Mouse (Mus musculus) common myeloid progenitor, adult 5-6 weeks (primary cell): Measurements from ENCODE around the gene Gse1. TPM values are rescaled to one million over a fixed set of nuclear protein-coding genes. Genes with fewer than 3 reads are reported as not detected.

ENCODE experiments used
- ATAC-seq: replicated peaks from 2 replicates; pipeline ENCODE4 v1.8.0; 2016; ENCODE audit warnings: low read depth, mild to moderate bottlenecking, moderate TSS enrichment, inconsistent platforms; ENCODE audit not compliant: poor library complexity, severe bottlenecking
- total RNA-seq: library from RNA; stranded (forward); fragments of 200-1000, 187-1606 nt; gene quantifications from 2 replicates; pipeline ENCODE4 v1.2.3, GENCODE M21; 2017

Gse1 gene
- total RNA-seq, 1 experiment from 2014 or later = 46.6 TPM

DNA sequence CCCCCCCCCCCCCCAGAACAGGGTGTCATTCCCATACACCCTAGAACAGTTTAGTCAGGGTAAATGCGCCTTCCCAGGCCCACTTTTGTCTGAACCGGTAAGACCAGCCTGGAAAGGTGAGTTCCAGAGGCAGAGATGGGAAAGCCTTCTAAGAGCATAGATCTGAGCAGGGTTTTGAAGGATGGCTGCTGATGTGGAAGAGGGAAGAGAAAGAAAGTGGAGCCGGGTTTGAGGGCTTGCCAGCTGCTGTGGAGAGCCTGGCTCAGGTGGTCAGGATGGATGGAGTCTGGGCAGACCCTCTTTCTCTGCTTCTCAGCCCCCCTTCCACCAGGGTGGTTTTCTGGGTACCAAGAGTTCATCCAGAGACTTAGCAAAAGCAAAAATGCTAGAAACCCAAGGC, 305.1 kb downstream of the Gse1 start:
- no peak for ATAC-seq

DNA sequence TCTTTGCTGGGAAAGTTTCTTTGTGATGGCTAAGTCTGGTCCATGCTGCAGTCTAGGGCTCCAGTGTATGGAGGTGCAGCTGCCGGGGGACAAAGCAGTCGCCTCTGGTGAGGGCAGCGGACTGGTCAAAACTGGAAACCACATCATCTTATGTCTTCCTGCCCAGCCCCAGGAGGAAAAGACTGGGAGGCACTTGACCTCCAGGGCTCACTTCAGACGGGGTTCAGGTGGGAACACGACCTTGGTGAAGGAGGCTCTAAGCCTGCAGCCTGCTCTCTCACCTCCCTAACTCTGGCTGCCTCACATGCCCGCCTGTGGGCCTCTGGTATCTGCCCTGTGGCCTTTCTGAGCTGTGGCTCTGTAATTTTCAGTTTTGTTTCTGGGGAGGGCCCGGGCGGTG, 305.8 kb downstream of the Gse1 start:
- no peak for ATAC-seq

DNA sequence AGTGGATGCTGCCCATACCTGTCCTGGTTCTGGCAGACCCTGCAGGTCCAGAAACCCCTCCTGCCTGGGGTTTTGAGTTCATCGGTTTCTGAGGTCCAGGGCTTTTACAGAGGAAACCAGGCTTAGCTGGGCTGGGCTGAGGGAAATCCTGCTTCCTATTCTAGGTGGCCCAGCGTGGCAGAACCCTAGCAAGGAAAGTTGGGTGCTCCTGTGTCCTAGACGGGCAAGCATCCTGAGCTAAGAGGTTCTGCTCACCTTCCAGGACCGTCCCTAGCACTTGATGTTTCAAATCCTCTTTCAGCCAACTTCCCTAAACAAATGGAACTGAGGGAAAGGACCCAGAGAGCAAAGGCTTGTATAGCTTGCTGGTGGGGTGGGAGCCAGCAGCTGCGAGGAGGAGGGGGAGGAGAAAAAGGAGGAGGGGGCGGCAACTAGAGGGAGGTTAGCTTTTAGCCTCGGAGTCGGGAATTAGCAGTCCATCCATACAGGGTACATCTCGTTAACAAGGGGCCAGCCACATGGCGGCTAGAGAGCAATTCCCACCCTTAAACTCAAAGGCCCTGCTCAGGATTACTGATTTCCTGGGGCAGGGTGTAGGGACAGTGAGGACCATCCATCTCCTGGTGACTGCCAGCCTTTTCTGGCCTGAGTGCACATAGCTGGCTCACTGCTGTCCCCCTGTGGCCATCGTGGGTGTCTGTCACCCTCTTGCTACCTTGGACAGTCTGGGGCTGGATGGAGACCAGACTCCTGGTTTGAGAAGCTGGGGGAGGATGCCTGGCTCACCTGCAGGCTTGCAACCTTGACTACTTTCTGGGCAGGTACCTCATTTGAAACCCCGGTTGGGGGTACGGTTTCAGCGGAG, 306.5 kb downstream of the Gse1 start:
- ATAC-seq = peak; percentile 42

DNA sequence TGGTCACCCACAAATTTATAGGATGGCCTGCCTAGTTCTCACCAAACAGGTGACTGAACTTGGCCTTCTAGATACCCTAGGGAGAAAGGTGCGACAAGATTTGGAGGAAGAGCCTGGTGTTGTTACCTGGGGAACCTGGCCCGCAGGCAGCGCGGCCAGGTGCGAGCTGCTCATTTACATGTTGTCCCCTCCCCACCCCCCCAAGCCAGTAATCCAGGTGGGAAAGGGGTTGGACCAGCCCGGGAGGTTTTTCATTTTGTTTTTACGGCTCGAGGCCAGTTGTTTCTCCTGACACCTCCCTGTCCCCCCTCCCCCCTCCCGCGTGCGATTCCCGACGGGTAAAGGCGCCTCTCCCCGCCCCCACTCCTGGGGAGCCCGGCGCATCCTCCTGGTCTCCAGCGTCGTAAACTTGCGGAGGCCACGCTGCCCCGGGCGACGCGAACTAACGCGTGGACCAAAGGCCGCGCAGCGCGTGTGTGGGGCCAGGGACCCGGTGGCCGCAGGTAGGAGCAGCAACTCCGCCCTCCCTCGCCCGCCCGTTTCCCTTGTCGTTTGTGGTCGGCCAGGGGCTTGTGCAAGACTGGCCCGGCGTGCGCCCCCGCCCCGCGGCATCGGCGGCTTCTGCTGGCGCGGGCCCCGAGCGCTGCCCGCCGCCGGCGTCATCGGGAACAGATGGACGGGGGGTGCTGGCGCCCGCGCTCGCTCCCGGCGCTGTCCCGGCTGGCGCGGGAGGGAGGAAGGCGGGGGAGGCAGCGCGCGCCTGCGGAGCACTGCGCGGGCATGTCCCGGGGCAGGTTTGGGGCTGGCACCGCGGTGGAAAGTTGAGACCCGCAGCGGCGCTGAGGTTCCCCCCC, 307.4 kb downstream of the Gse1 start:
- no peak for ATAC-seq

DNA sequence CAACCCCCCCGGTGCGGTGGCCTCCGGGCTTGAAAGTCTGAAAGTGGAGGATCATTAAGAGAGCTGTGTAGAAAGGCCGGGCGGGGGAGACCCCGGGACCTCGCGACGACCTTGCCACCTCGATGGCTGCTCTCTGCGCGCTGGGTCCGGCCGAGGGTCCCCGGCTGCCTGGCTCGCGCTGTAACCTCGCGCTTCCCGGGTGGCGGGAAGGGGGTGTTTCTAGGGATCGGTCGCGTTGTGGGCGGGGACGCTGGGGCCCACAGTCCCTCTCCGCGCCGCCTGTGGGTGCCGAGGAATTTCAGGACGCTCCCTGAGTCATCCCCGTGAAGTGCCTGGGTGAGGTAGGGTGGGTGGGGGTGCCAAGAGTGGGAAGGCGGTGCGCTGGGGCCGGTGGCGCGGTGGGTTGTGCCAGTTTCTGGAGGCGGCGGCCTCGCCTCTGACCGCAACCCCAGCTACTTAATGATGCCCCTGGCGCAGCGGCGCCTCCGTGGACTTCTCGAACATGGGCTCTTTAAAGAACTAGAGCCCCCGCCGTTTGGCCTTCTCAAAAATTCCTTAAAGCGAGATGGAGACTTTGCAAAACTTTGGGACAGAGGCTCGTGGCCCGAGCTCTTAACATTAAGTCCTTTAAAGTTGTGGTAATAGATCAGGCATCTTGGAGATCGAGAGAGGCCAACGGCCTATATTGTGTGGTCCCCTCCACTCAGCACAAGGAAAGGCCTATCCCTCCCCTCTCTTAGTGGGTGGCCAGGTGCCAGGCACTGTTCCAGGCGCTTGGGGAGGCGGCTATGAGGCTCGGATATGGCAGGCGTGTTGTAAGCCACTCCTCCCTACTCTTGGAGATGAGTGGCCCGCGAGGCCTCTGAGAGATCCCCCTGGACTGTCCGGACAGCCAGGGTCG, 308.3 kb downstream of the Gse1 start:
- ATAC-seq = peak; percentile 3

DNA sequence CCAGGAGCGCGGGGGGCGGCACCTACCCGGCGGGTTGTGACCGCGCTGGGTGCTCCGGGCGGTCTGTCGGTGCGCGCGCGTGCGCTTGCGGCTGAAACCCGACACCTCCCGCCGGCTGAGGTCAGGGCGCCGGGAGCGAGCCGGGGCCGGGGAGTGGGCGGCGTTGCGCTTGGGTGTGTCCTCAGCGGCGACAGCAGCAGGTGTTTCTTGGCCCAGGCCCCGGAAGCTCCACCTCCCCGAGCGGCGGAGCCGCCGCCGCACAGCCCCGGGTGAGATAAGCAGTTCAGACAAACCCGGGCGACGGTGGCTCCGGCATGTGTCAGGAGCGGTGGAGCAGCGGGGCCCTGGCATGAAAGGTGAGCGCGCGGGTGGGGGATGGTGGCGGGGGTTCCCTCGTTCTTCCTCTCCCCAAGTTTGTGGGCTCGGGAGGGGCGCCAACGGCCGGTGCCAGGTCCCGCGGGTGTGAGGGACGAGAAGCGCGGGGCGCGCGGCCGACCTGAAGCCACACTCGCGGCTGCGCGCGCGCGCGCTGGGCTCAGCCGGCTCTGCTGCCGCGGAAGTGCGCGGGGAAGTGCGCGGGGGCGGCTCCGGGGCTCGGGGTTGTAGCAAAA, 309.1 kb downstream of the Gse1 start:
- peak; percentile 8 for ATAC-seq

DNA sequence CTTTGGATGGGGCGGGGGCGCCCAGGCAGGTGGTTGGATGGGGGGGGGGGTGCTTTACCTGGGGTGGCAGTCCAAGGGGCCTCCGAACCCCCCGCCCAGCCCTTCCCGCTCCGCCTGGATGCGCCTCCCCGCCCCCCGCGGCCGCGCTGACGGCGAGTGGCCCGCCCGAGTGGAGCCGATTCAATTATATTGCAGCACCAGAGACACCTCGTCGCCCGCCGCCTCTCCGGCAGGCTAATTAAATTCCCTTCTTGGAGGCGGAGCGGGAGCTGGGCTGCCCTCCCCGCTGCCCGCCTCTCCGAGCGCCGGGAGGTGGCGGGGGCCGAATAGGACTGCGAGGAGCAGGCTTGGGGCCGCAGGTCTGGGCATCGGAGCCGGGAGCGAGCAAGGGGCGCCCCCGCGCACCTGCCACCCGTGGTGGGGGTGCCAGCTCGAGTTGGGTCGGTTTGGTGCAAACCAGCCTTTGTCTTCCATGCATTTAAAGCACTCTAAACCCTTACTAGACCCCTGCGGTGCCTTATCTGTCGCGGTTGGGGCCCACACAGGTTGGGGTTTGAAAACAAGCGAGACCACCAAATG, 309.7 kb downstream of the Gse1 start:
- no peak for ATAC-seq

DNA sequence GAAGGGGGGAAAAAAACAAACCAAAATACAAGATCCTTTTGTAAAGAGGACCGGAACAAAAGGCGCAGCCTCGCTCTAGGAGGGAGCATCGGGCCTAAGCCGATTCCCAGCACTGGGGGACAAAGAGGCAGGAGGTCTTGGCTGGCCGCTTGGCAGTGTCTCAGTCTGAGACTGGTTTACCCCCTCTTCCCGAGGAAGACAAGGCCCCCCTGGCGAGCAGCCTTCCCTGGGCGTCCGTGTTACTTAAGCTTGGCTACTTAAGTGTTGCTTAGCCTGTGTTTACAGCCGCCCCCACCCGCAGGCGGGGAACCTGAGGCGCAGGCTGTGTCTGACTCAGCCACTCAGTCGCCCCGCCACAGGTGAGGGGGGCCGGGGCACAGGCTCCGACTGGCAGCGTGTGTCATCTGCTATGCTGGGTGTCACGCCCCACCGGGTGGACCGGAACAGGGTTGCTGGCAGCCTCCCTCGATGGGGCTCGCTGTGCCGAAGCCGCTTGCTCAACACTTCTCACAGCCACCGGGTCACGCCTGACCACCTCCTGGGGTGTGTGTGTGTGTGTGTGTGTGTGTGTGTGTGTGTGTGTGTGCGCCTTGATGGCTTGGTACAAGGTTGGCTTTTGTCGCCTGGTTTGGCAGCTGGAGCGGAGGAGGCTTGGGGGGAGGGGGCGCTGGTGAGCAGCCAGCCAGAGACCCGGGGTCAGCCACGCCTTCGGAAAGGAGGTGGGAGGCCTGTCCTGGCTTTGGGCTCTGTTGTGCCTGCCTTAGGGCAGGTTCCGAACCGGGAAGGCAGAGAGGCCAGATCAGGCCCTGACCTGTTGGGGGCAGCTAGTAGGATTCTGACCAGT, 310.4 kb downstream of the Gse1 start:
- ATAC-seq = peak; percentile 22

DNA sequence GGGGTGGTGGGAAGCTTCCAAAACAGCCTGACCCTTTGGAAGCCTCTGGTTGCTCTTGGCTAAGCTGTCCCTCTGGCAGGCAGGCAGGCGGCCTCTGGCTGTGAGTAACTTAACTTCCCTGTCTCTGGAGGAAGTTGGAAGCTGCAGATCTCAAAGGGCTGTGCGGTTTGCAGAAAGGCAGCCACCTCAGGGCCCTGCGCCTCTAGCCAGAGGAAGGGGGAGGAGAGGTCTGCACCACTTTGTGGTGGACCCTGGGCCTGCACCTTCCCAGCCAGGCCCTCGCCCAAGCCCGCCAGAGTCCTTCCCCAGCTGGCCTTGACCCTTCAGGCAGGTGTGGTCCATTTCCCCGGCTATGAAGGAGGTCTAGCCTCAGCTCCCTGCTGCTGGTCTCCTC, 311.1 kb downstream of the Gse1 start:
- ATAC-seq = peak; percentile 33

DNA sequence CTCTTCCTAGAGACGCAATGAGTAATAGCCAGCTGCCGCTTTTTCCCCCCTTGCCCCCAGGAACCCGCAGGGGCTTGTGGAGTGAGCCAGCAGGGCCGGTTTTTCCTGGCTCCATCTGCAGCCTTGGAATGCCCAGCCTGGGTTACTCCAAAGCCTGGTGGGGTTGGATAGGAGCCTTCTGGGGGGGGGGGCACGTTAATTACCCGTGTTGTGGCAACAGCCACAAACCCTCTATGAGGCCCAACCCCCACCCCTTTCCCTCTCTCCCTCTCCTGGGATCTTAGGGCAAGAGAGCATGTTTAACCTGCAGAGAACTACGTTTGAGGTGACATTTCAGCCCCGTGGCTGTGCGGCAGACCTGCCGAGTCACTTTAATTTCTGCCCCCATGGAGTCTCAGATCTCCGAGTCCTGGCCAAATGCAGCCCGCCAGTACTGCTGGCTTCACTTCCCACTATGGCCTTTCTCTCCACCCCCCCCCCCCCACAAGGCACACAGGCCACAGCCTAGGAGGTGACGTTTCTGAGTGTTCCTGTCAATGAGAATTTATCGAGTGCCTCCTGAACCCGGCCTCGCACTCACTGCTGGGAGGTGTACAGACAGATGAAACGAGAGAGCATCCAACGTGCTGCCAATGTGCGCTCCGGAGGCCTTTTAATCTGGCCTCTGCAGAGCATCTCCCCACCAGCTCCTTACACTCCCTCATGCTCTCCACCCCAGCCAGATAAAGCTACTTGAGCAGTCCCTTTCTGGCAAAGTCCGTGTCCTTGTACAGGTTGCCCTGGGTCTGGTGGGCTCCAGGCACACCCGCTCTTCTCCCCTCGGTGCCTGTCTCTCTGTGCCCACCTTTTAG, 311.7 kb downstream of the Gse1 start:
- peak; percentile 5 for ATAC-seq

DNA sequence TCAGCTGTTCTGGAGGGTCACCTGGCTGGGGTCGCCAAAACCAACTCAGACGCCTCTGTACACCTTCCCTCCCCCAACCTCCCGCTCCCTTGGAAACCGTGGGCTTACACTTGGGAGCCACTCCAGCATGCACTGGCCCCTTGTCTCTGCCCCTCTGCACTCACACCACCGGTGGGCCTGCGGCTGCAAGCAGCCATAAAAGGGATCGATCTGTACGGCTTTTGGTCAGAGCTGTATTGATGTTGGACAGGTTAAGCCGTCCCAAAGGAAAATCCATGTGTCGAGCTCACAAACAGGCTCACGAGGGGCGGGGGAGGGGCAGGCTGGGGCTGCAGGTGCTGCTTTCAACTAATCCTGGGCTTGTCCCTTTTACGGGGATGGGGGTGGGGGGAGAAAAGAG, 314.7 kb downstream of the Gse1 start:
- ATAC-seq = no peak

DNA sequence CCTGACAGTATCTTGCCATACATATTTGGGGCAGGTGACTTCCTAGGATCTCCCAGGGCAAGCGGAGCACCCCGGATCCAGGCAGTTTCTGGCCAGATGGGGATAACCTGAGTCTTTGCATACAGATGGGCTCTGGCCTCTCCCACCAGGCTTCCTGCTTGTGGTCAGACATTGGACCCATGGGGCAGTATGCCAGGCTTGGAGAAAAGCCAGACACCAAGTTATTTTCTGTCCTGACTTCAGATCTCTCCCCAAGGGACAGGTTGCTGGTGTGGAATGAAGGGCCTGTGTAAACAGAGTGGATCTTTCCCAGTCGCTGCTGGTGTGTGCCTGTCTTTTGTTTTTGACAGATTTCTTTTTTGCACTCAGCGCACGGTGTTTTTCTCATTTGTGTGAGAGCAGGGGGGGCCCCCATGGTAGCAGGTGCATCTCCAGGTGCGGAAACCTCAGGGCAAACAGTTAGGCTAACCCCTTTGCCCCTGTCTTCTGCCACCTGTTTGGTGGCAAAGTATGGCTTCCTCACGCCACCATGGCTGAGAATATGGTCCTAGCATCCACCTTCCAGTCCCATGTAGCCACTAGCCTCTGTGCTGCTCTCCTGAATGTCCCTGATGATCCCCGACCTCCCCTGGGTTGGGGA, 315.3 kb downstream of the Gse1 start:
- no peak for ATAC-seq

DNA sequence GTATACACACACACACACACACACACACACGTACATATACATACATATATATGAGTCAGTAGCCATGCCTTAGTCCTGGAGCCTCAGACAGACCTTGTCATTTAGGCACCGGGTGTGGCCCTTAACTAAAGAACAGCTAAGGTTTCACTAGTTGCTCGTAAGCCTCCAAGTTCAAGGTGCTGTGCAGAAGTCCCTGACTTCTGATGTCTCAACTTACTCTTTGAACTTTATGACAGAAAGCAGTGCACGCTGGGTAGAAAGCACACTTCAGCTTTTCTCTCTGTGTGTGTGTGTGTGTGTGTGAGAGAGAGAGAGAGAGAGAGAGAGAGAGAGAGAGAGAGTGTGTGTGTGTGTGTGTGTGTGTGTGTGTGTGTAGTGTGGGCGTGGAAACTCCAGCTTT, 315.9 kb downstream of the Gse1 start:
- ATAC-seq = no peak

DNA sequence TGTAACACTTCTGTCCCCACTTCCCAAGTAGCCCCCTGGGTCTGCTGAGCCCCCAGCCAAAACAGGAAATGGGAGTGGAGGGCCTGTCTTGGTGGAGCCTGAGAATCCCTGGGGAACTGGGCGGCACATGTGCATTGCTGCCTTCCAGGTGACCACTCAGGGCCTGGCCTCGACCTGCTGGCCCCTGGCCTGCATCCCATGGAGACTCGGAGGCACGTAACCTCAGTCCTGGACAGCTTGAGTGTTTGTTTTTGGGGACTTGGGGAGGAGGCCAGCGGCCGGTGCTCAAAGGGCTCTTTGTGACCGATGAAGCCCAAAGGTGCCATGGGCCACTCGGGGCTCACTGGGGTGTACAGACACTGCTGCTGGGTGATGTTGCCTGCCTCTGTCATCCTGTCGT, 319.3 kb downstream of the Gse1 start:
- ATAC-seq = no peak

DNA sequence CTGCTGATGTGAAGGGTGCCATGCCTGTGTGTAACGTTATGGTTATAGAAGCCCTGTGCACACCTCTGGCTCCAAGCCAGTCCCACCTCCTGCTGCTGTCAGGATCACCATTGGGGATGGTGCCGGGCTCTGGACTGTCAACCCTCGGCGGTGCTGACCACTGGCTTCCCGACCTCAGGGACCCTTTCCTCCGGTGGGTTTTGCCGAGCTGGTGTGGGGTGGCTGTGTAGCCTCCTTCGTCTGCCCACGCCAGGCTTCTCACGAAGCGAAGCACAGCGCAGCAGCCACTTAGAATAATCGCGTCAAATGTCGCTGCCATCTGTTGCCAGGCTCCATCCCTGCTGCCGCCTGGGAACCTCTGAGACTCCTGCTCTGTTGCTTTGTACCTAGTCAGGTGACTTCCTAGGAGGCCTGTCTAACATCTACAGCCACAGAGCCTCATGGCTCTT, 320.1 kb downstream of the Gse1 start:
- ATAC-seq = no peak

DNA sequence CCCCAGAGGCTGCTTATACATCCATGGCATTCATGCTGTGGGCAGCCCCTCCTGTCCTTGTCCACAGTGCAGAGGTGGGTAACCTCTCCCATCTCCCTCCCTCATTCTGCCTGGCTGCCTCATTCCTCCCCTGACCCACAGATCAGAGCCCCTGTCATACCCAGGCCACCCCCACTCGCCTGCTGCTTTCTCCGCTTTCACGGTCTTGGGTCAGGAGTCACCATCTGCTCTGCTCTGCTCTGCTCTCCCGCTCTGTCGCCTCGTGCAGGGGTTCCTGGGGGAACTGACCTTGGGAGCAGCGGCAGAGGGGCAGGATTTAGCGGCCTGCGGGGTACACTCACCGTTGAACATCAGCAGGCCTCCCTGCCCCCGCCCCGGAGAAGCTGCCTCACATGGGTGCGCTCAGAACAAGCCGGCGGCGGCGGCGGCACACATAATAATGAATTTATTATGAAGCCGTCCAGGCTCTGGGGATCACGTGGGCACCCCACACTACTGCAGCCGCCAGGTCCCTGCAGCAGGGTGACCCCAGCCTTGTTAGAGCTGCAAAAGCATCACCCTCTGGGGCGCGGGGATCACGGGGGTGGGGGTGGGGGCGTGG, 321.2 kb downstream of the Gse1 start:
- no peak for ATAC-seq

DNA sequence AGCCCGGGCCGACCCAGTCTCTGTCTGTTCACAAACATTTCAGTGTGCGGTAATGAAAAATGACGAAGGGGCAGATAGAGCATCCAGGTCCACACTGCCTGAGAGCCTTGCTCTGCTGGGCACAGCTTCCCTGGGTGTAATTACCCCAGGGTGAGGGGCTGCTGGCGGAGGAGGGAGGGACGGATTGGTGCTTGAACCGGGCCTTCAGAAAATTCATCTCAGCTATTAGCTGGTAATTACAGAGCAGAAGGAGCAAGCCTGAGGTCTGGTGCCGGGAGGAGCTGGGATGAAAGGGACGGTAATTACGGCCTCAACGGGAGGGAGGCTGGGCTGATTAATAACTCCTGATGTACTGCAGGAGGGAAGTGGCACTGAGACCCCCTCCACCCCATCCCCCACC, 321.7 kb downstream of the Gse1 start:
- no peak for ATAC-seq
